Mouse (Mus musculus) cerebellum, adult 11 months (tissue): ENCODE results near the gene Olfr1157.

Source experiments
- DNase-seq: peaks from one replicate; pipeline ENCODE4 v3.0.0; 2022

Gene Olfr1157

DNA sequence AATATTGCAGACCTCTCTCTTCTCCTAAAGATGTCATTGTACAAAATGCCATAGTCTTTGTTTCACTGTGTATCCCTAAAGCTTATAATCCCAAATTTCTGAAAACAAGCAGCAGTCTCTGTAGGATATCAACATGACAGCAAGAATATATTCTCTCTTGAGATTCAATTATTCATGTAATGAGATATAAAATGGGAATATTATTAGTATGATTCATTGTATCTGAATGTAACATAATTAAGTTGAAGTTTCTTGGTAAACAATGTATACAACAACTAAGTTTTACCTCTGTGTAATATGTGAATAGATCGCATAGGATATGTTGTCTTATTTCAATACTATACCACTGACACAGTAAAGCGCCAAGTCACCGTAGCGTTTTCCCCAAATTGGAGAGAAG, at the start of gene Olfr1157:
Olfr1157 (minus strand) TSS at position 101 of the 400 bp plus-strand sequence.
- no peak for DNase-seq

DNA sequence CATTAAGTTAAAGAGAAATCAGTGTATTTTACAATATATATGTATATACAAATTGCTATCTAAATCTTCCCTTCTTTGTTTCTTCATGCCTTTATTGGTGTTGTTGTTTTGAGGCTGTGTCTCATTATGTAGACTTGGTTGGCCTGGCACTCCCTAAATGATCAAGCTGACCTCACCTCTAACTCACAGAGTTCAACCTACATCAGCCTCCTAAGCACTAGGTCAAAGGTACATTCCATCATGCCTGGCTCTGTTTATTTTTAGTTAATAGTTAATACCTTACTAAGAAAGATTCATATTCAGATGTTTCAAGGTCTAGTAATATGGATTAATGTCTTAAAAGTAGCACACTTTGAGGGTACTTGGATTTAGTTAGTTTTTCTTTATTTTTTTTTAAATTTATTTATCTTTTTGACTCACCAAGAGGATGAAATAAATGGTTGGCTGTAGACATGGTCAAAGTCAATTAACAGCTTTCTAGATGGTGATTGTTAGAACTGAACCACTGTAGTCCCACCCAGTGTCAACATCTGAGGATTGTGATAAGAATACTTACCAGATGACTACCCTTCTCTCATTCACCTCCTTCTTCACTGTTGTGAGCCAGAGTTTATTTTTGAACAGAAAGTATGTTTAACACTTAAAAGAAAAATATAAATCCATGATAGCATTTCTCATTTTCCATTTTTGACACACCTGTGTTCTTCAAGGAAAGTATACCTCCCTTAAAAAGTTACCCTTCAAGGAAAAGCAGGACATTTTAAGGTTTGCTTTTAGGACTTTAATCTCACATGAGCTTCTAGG, 39.6 kb upstream of the Olfr1157 start, which contains the start of gene Olfr1160:
Olfr1160 (minus strand) TSS at position 754 of the 804 bp plus-strand sequence.
- DNase-seq: no peak

DNA sequence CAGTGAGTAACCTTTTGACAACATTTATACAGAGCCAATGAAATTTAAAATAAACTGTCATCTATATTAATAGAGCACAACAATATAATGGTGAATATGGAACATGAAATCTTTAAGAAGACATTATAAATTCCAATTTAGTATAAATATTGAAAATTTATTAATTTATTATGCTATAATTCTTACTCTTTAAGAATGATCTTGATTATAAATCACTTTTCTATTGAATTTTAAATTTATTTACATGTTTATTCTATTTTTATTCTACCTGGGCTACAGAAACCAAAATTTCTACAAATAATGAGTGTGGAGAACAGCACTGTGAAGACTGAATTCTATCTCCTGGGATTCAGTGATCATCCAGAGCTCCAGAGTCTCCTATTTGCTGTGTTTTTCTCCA, 21.7 kb upstream of the Olfr1157 start, which contains the start of gene Olfr1158:
Olfr1158 (plus strand) TSS at position 301 of the 400 bp plus-strand sequence.
- no peak for DNase-seq

DNA sequence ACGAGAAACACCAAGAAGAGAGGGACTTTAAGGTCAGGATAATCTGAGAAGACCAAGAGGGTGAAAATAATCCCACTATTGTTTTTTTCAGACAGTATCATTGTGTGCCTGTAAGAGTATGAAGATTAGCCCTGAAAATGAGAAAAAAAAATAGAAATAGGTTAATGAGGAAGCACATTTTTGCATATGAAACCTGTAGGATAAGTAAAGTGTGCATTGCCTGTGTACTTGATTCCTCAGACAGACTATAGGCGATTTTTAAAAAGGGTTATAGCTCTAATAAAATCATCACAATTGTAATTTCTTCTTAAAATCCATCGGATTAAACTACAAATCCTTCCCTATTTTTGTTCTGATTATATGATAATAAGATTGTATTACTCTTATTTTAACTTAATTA, 6.5 kb upstream of the Olfr1157 start, which contains the start of gene Olfr74:
Olfr74 (minus strand) TSS at position 101 of the 400 bp plus-strand sequence.
- no peak for DNase-seq

DNA sequence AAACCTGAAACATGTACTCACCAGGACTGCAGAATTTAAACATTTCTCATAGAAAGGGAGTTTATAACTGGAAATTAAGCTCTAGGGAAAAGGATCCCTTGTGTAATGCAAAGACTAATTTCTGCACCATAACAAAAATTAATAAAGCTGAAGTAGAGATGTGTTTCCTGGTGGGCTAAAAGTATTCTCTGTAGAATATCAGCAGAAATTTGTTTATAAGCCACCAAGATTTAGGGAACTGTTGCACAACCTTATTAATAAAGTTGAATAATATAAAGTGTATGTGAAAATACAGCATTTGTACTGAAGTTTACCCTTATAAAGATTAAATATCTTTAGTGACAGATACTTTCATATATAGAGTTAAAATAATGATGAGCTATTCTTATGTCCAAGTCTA, 15.1 kb downstream of the Olfr1157 start, which contains the start of gene Olfr1156:
Olfr1156 (minus strand) TSS at position 101 of the 400 bp plus-strand sequence.
- DNase-seq: no peak

DNA sequence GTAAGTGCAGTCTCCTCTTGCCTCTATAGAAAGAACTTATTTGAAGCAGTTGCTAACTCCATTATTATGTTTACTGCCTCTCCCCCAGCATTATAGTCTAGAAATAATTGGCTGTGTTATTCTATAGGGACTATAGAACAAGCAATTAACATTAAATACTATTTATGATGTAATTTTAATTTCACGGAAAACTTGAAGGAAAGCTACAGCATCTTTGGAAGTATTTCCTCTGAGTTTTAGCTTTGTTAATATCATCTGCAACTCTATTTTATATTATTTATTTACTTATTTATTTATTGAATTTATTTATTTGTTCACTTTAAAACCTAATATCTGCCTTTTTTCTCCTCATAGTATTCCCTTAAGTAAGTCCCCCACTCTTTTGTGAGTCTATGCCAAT, 23.1 kb downstream of the Olfr1157 start, which contains the start of gene Olfr1155:
Olfr1155 (minus strand) TSS at position 101 of the 400 bp plus-strand sequence.
- DNase-seq: no peak
